Mouse (Mus musculus) kidney, adult 2 months (tissue): ENCODE results near the gene Ppp2r5c.

Experiments used
- CTCF ChIP-seq: fragments of 200-500 bp; conservative IDR thresholded peaks from 2 replicates; pipeline ENCODE4 v1.5.1; 2011; ENCODE audit warnings: low read depth, mild to moderate bottlenecking, control low read depth, low read length, moderate library complexity, mixed read lengths; ENCODE audit not compliant: insufficient read depth, insufficient read length
- POLR2A ChIP-seq: fragments of 200-500 bp; IDR thresholded peaks from one replicate; pipeline ENCODE4 v1.6.1; 2011; ENCODE audit warnings: low read depth, low read length, control low read depth

GRCm38 (mm10) chr12:110442238-110442637 is 4.7 kb upstream of the Ppp2r5c start:
- TF ChIP-seq POLR2A, result no peak
- no peak for TF ChIP-seq CTCF
